Mouse (Mus musculus) gastrocnemius, postnatal 14 days (tissue): ENCODE measurements around the gene Aida. TPM values are rescaled to one million over a fixed set of nuclear protein-coding genes. Genes with fewer than 3 reads are reported as not detected.
A peak's percentile ranks its signal among the peaks of the same experiment; 100 is the strongest.
"Not testable (repeated sequence)": the region's sequence is repeated elsewhere in the genome, so short reads cannot be mapped to it uniquely, and the experiment has no call there.

Experiments
- DNase-seq: peaks from one replicate; pipeline ENCODE4 v3.0.0; 2021; ENCODE audit warnings: mixed read lengths
- intact Hi-C: fragments of 180-260 bp; cut with DNase I; formaldehyde crosslinking; loops from one replicate; pipeline ENCODE4 v1.15.1; 2025; ENCODE audit warnings: low total_unique reads
- total RNA-seq, 2 experiments: library from RNA; stranded (reverse); gene quantifications; 2 replicates each; pipeline ENCODE4 v1.2.3; 2021

Gene Aida
- total RNA-seq, 2 experiments from 2014 or later = 19.5 to 23.7 TPM

GRCm38 (mm10) chr1:183309601-183310000, 13.2 kb downstream of the Aida start:
- intact Hi-C loops = not testable (repeated sequence)
- DNase-seq = peak; percentile 34

GRCm38 (mm10) chr1:183312076-183312475, 15.7 kb downstream of the Aida start:
- intact Hi-C loops = no loop called here
- DNase-seq = no peak

DNA sequence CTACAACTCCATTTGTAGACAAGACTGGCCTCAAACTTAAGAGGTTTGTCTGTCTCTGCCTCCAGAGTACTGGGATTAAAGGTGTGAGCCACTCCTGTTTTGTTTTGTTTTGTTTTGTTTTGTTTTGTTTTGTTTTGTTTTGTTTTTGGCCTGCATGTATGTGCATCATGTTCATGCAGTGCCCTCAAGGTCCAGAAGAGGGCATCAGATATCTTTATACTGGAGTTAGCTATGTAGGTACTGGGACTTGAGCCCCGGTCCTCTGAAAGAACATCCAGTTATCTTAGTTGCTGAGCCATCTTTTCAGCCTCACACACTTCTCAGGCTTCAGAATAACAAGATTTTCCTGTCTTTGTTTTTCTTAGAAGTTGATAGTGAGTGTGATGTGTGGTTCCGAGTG, 19.4 kb downstream of the Aida start:
- intact Hi-C loops = no loop called here
- no peak for DNase-seq

- no peak for DNase-seq
- intact Hi-C loops = no loop called here
Observed at GRCm38 (mm10) chr1:183320708-183321107, 24.3 kb downstream of the Aida start.

DNA sequence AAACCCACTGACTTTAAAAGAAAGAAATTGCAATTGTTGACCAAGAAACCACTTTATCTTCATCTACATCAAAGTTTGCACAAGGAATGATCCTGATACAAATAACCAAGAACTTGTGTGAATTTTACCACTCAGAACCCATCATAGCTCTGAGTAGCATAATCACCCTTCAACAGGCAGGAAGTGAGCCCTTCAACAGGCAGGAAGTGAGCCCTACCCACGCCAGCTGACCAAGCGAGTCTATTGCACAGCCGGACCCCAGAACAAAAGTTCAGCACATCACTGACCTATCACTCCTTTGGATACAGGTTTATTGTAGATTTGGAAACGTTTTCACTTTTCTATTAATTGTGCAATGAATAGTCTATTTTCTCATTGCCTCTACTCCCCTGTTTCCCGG, 26.1 kb downstream of the Aida start:
- intact Hi-C loops, DNase-seq: not testable (repeated sequence)

GRCm38 (mm10) chr1:183323923-183324322, 27.5 kb downstream of the Aida start:
- DNase-seq = no peak
- intact Hi-C loops = no loop called here

DNA sequence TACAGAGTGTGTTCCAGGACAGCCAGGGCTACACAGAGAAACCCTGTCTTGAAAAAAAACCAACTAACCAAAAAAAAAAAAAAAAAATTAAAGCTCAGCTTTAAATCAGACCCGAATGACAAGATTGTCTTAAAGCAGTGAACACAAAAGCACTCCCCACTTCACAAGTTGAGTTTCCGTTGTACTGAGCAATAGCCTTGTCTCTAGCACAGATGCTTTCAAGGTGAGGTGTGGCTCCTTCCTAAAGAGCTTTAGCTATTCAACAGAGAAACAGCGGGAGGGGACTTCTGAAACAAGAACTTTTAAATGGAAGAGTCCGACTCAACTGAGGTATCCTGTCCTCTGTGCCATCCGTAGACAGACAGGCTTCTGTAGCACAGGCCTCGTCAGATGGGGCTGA, 28.0 kb downstream of the Aida start:
- DNase-seq = no peak
- intact Hi-C loops = no loop called here

GRCm38 (mm10) chr1:183327171-183327570, 30.8 kb downstream of the Aida start:
- no peak for DNase-seq
- intact Hi-C loops = no loop called here

GRCm38 (mm10) chr1:183342902-183343301, 46.5 kb downstream of the Aida start:
- intact Hi-C loops, DNase-seq: not testable (repeated sequence)

GRCm38 (mm10) chr1:183344886-183345816, 48.8 kb downstream of the Aida start:
- DNase-seq = peak; percentile 87
- intact Hi-C loops = no loop called here

DNA sequence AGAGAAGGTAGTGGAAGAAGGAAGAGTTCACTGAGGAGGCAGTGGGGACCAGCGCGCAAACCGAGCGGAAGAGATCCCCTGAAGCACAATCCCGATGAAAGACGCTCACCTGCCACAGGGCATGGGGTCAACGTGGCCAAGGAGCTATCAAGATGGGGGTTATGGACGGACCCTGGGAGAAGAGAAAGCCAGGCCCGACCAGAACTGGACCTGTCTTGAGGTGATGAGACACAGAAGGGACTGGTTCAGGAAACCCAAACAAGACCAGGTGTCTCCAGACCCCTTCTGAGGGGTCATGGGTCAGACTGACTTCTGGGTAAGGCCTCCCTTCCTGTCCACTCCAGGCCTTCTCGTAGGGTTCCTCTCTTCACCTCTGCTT, 49.4 kb downstream of the Aida start:
- no peak for DNase-seq
- intact Hi-C loops = no loop called here

- DNase-seq = peak; percentile 50
- intact Hi-C loops = no loop called here
Observed at GRCm38 (mm10) chr1:183349840-183350239, 53.5 kb downstream of the Aida start.

DNA sequence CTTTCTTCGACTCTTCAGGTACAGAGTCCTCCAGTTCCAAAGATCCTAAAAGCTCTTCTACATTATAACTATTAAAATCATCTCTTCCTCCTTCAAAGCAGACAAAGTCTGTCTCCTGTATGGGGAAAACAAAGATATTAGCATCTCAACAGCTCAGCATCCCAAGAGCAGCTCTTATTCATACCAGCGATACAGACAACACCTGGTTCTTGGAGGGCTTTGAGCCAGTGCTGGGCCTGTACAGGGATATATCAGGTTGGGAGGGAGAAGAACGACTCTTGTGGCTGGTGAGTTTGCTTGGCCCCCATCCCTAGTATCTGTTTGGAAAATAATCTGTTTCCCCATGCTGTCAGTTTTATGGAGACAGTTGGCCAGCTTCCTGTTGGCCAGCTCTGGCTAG, 62.5 kb downstream of the Aida start:
- no peak for DNase-seq
- intact Hi-C loops = no loop called here

GRCm38 (mm10) chr1:183362301-183362700, 65.9 kb downstream of the Aida start:
- DNase-seq = no peak
- intact Hi-C loops = no loop called here

- no peak for DNase-seq
Observed at GRCm38 (mm10) chr1:183362729-183363576, 66.6 kb downstream of the Aida start.

DNA sequence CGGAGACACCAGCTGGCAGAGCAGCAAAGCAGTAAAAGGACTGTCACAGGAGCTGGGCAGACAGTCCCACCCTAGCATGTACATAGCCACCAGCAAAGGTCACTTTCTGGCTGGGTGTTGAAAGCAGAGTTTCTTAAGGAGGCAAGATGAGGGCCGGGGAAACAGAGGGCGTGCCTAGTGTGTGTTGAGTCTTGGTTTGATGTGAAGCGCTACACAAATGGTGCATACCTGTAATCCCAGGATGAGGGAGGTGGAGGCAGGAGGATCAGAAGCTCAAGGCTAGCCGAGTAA, 67.1 kb downstream of the Aida start:
- intact Hi-C loops = no loop called here
- DNase-seq = no peak

More at GRCm38 (mm10) chr1:183362729-183363576, 66.6 kb downstream of the Aida start:
- intact Hi-C loops = no loop called here

DNA sequence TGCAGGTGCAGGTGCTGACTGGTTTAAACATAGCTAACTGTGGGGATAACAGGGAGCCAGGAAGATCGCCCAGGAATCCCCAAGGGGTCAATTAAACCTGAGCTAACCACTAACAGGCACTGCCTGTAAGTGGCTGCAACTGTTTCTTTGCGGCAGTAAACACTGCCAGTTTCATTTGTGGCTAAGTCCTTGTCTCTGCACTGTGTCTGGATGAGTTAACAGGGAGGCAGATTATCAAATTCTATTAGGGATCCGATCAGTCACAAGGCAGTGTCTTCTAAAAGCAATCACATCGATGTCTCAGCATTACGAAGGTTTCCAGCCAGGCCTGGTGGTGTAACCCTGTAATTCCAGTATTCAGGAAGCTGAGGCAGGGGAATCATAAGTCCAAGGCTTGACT, 70.0 kb downstream of the Aida start:
- intact Hi-C loops = no loop called here
- no peak for DNase-seq

GRCm38 (mm10) chr1:183368601-183369400, 72.4 kb downstream of the Aida start:
- intact Hi-C loops = no loop called here
- DNase-seq = peak; percentile 24

- DNase-seq = peak; percentile 96
- intact Hi-C loops = no loop called here
Observed at GRCm38 (mm10) chr1:183369427-183370014, 73.1 kb downstream of the Aida start, which contains the start of gene Mia3. Gene Mia3, minus strand, starts transcription at chr1:183369553.
